Mouse (Mus musculus) left cerebral cortex, postnatal 25 days (tissue): ENCODE results near the gene Ston1. TPM values are rescaled to one million over a fixed set of nuclear protein-coding genes. Genes with fewer than 3 reads are reported as not detected.

Experiments used
- DNase-seq, 2 experiments: peaks; one replicate each; pipeline ENCODE4 v3.0.0; 2022; ENCODE audit warnings: low spot score in 2 of 2, mixed read lengths in 1 of 2
- intact Hi-C: fragments of 180-260 bp; cut with DNase I; formaldehyde crosslinking; loops from one replicate; pipeline ENCODE4 v1.15.1; 2025
- total RNA-seq, 2 experiments: library from RNA; stranded (reverse); gene quantifications; 2 replicates each; pipeline ENCODE4 v1.2.3; 2021

Gene Ston1
- total RNA-seq, 2 experiments from 2014 or later, result 5.0 to 7.6 TPM

GRCm38 (mm10) chr17:88652702-88653374, 55.4 kb downstream of the Ston1 start:
- DNase-seq, result peak; percentile 87 to 92
- intact Hi-C loops, result loop anchor here (1.0 to 5.0 kb wide), 4 partner anchors 100 to 1932 kb away; no protein-coding TSS in a partner anchor

DNA sequence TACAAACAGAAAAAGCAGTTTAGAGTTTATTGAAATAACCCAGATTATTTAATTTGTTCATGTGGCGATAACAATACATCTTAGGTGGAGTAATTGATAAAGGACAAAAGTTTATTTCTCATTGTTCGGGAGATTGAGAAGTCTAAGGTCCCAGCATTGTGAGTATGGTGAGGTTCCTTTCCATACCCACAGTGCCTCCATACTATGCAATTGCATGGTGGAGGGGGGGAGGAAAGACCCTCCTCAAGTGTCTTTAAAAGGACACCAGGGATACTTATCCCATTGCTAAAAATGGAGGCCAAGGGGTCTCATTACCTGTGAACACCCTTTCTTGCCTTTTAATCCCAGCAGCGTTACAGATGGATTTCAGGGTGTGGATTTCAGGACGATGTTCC, 55.9 kb downstream of the Ston1 start:
- intact Hi-C loops, result loop anchor here (1.0 to 5.0 kb wide), 4 partner anchors 100 to 1931 kb away; no protein-coding TSS in a partner anchor
- no peak for DNase-seq

DNA sequence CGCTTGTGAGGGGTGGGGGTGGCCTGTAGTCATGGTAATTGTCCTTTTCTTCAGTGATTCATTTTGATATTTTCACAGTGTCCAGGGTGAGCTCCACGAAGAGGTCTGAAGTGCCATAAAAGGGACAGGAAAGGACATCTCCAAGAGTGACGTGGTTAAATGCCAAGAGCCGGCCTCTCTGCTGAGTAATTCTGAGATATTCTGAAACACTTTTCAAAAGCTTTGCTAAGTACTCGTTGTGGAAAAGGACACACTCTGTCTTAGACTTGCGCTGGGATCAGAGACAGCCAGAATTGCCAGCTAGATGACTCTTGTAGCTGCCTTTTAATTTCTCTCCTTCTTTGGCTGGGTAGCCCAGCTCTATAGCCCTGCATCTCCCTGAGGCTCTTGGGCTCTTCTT, 61.0 kb downstream of the Ston1 start:
- peak in 1 of 2 experiments; percentile 52 for DNase-seq
- intact Hi-C loops, result no loop called here

GRCm38 (mm10) chr17:88666076-88666475, 68.6 kb downstream of the Ston1 start:
- no peak for DNase-seq
- intact Hi-C loops, result no loop called here

- peak; percentile 44 to 54 for DNase-seq
- intact Hi-C loops, result no loop called here
Observed at GRCm38 (mm10) chr17:88668452-88668851, 71.0 kb downstream of the Ston1 start, which contains the start of gene Gtf2a1l. Gene Gtf2a1l (plus strand): TSS chr17:88668660.

- DNase-seq, result no peak
- intact Hi-C loops, result no loop called here
Observed at GRCm38 (mm10) chr17:88669921-88670320, 72.4 kb downstream of the Ston1 start.

DNA sequence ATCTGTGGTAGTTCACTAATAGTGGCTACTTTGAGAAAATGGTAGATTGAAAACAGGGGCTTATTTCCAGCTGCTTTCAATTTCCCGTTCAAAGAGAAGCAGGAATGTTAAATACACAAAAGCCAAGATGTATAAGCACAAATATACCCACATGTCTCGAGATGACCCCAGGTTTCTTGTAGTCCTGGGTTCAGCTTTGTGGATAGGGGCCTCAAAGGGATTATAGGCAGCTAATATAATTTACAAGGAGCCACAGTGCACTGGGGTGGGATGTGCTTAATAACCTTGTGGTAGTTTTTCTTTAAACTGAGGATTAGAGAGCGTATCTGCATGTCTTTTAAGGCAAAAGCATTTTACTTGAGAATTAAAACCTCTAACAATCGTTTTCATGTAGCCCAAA, 73.3 kb downstream of the Ston1 start:
- DNase-seq, result no peak
- intact Hi-C loops, result no loop called here

- intact Hi-C loops, result no loop called here
- no peak for DNase-seq
Observed at GRCm38 (mm10) chr17:88675310-88676309, 78.1 kb downstream of the Ston1 start.

GRCm38 (mm10) chr17:88688226-88688625, 90.7 kb downstream of the Ston1 start:
- no peak for DNase-seq
- intact Hi-C loops, result no loop called here

DNA sequence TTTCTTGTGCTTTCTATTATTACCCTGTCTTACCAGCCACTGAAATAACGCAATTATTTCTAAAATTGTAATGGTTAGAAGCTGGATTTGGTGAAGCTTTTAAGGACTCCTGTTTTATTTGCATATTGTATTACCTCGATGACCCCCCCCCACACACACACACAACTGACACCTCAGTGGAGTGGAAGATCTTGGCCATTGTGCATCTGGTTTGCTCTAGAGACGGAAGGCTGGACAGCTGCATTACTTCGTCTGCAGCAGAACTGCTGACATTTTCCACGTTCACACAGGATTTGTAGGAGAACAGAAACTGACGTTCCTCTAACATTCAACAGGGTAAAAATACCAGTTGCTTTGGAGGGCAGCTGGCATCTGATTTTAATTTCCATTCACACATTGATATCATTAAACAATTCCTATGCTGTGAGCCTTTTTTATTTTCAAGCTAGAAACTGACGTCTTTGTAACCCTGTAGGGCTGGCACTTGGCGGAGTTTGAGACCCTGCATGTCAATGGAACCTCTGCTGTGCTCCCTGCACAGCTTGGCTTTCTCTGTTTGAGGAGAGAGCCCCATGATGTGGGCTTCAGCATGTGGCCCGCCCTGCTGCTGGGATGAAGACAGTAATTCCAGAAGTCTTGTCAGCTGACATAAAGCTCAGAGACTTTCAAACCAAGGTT, 99.3 kb downstream of the Ston1 start:
- intact Hi-C loops, result no loop called here
- DNase-seq, result peak in 1 of 2 experiments; percentile 9

DNA sequence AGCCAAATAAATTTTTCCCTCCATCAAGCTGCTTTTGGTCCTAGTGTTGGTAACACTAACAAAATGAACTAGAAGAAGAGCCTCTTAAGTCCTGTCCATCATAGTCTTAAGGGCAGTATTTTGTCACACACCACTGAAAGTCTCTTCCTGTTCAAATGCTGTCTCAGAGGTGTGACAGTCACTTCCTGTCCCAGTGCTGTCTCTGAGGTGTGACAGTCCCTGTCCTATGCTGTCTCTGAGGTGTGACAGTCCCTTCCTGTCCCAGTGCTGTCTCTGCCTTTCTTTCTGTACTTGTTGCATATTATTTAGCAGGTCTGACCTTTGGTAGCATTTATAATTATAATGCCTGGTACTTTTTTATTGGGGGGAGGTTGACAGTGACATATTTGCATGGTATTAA, 103.4 kb downstream of the Ston1 start:
- intact Hi-C loops, result no loop called here
- no peak for DNase-seq

DNA sequence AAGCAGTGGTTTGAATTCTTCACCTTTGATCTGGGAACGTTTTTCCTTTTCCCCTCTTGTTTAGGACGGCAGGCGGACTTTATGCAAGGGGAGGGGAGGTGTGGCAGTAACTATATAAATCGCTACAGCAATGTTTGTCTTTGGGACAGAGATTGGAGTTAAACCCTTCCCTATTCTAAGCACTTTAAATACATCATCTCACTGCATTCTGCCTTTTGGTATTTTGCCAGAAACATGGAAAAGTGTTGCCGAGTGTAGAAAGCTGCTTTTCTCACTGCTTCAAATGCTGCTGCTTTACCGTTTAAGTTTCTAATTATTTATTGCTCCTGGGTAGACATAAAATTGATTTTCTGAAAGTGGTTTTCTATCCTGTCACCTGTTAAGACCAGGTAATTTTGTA, 104.9 kb downstream of the Ston1 start:
- intact Hi-C loops, result no loop called here

GRCm38 (mm10) chr17:88703112-88703511, 105.6 kb downstream of the Ston1 start:
- no peak for DNase-seq
- intact Hi-C loops, result no loop called here

More for the DNA sequence above, 104.9 kb downstream of the Ston1 start:
- DNase-seq, result no peak

DNA sequence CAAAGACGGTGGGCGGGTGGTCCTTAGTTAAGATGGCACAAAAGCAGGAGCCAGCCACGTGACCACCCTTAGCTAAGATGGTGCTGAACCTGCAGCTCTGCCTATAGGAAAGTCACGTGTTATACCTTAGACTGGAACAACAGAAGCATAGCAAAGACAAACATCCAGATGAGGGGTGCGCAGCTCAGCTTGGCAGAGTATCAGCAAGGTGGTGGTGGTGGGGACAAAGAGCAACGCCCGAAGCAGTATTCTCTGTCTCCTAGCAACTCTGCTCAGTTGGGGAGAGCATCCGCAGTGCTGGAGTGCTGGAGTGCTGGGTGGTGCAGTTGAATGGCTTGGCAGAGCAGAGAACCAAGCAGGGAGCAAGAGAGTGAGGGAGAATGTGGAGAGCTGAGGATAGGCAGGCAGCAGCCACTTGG, 108.8 kb downstream of the Ston1 start:
- no peak for DNase-seq
- intact Hi-C loops, result no loop called here

Other genes starting within 250 kb of the Ston1 start
- 10 to 100 TPM; 15.2 to 15.4 TPM for gene Foxn2, start 157.0 kb upstream of the Ston1 start, total RNA-seq
- 10 to 100 TPM; 84.6 to 85.9 TPM for gene Ppp1r21, start 67.6 kb upstream of the Ston1 start, total RNA-seq
- gene Gtf2a1l, start 71.0 kb downstream of the Ston1 start, total RNA-seq, result under 1 TPM; 0.21 to 0.30 TPM
- under 1 TPM; 0.25 to 0.34 TPM for gene Lhcgr, start 194.3 kb downstream of the Ston1 start, total RNA-seq